Mouse (Mus musculus): ENCODE results near the gene D930048N14Rik.

- TF ChIP-seq CTCF (IDR thresholded peaks at IDR 0.05; ENCODE audit: low read depth) (no peak), EP300 (IDR thresholded peaks at IDR 0.05; ENCODE audit: low read depth) (no peak)
These were observed 7.0 kb upstream of the D930048N14Rik start for GRCm38 (mm10) chr11:51643761-51644160.

All from heart, postnatal 0 days (tissue).